Mouse (Mus musculus): ENCODE results near the gene Sri.

The Sri gene

DNA sequence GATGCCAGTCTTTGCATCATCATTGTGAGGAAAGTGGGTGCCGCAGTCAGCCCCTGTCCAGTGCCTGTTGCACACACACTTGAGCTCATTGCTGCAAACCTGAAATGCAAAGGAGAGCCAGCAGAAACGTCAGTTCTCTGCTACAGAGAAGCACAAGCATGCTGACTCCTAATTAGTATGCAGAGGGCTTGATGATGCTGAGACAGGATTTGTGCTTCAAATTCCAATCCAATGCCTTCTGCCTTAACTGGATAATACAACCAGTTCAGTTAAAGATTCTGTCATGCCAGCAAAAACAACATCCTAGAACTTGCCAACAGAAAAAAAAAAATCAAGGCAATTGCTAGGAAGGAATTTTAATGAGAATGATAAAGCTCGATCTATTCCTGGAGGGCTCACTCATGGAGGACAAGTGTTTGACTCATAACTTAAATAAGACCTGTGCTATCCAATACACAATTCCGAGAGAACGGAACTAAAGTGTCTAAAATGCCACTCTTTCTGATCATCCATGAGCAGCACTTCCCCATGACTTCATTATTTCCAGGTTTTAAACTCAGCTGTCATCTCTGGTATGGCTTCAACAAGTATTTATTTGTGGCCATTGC, 70.8 kb downstream of the Sri start:
- no peak for DNase-seq
